8 mouse cellular contexts compared by ENCODE assay signal in the genomic region with DNA sequence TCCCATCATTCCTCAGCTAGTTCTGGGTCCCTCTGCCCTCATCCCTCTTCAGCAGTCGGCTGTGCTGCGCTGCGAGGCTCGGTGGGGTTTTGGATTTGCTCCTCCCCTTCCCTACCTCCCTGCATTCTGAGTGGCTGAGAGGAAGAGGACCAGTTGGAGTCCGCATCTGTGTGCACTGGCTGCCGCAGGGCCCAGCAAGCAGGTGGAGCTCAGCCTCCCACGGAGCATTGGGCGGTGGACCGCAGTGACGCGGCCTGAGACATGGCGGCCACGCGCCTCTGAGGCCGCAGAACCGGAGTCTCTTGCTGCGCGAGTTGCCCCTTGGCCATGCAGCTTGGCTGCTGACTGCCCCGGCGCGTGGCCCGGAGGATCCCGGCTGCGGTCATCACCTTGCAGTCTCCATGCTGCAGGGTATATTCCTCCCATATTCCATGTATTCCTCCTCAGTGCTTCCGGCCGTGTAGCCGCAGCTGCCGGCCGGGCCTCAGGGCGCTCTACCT. TPM values are rescaled to one million over a fixed set of nuclear protein-coding genes. Genes with fewer than 3 reads are reported as not detected.
A peak's percentile ranks its signal among the peaks of the same experiment; 100 is the strongest.
DNase-seq lines count a peak whose midpoint lies in the region; ATAC-seq and TF ChIP-seq lines count a peak whose summit lies in the region.

A gene (plus strand): TSS at position 54 of the 500 bp plus-strand sequence.

- ATAC-seq in forebrain, embryonic 14.5 days = peak; percentile 99
- ATAC-seq in liver, postnatal 0 days = peak; percentile 89
- peak; percentile 100 for ATAC-seq in neural tube, embryonic 14.5 days (ENCODE audit: low read depth)

- no peaks in the 10 kb centered on the region for H3K9me3 ChIP-seq in forebrain, embryonic 14.5 days (replicated peaks; ENCODE audit: control insufficient read depth, low read length)
- H3K9me3 ChIP-seq in liver, postnatal 0 days (ENCODE audit: low read length) = no peaks in the 10 kb centered on the region
- no peaks in the 10 kb centered on the region for H3K9me3 ChIP-seq in neural tube, embryonic 14.5 days (ENCODE audit: control insufficient read depth, low read length)

- H3K27ac ChIP-seq in forebrain, embryonic 14.5 days (ENCODE audit: low read depth, low read length) = peak within 1 kb of the TSS; percentile 92
- no peak within 1 kb of the TSS for H3K27ac ChIP-seq in liver, postnatal 0 days (ENCODE audit: low read depth)
- H3K27ac ChIP-seq in neural tube, embryonic 14.5 days (ENCODE audit: low read depth, low read length) = peak within 1 kb of the TSS; percentile 95

- under 1% methylated on average over 30 of the region's 30 CpGs for WGBS in forebrain, embryonic 14.5 days
- WGBS in liver, postnatal 0 days (ENCODE audit: insufficient replicate concordance) = 1% methylated on average over 30 of the region's 30 CpGs
- under 1% methylated on average over 30 of the region's 30 CpGs for WGBS in neural tube, embryonic 14.5 days

- no peak for TF ChIP-seq EP300 in liver, postnatal 0 days (IDR thresholded peaks at IDR 0.05; ENCODE audit: low read depth)

- peak within 1 kb of the TSS; percentile 77 for H3K4me3 ChIP-seq in forebrain, embryonic 14.5 days (ENCODE audit: low read depth, low read length)
- peak within 1 kb of the TSS; percentile 49 for H3K4me3 ChIP-seq in liver, postnatal 0 days (ENCODE audit: low read depth, low read length)
- H3K4me3 ChIP-seq in neural tube, embryonic 14.5 days (ENCODE audit: low read depth, low read length) = peak within 1 kb of the TSS; percentile 81

- TF ChIP-seq CTCF in liver, postnatal 0 days (IDR thresholded peaks at IDR 0.05; ENCODE audit: low read depth) = no peak

- H3K9ac ChIP-seq in forebrain, embryonic 14.5 days (ENCODE audit: low read length) = peak within 1 kb of the TSS; percentile 86
- peak within 1 kb of the TSS; percentile 56 for H3K9ac ChIP-seq in liver, postnatal 0 days (replicated peaks)
- H3K9ac ChIP-seq in neural tube, embryonic 14.5 days (replicated peaks; ENCODE audit: low read depth, low read length) = peak within 1 kb of the TSS; percentile 87

- no peaks in the 10 kb centered on the region for H3K27me3 ChIP-seq in forebrain, embryonic 14.5 days (replicated peaks; ENCODE audit: control insufficient read depth, insufficient read depth, low read length)
- H3K27me3 ChIP-seq in liver, postnatal 0 days (ENCODE audit: insufficient read depth, low read length) = peaks cover 4% of the 10 kb centered on the region; the same call in 1 of the 2 replicates
- H3K27me3 ChIP-seq in neural tube, embryonic 14.5 days (ENCODE audit: control insufficient read depth, insufficient read depth, low read length) = no peaks in the 10 kb centered on the region

- intact Hi-C loops in heart, postnatal 14 days (cut with DNase I) = no loop called here

- peak; percentile 95 for DNase-seq in ES-CJ7 (ENCODE audit: low read depth, low spot score)
- DNase-seq in cerebellum, adult 11 months = peak; percentile 87
- DNase-seq in forebrain, embryonic 14.5 days (ENCODE audit: low spot score) = peak; percentile 95
- peak; percentile 59 to 64 for DNase-seq in heart, postnatal 14 days
- DNase-seq in layer of hippocampus, adult 11-12 months (ENCODE audit: low spot score) = peak; percentile 87
- peak; percentile 59 for DNase-seq in liver, postnatal 0 days
- DNase-seq in testis, postnatal 10 days (ENCODE audit: low spot score) = peak; percentile 70

- H3K4me1 ChIP-seq in forebrain, embryonic 14.5 days (ENCODE audit: control insufficient read depth, insufficient read depth, low read length) = no peaks in the 10 kb centered on the region; the same call in 1 of the 2 replicates
- H3K4me1 ChIP-seq in liver, postnatal 0 days (ENCODE audit: insufficient read depth) = no peaks in the 10 kb centered on the region
- H3K4me1 ChIP-seq in neural tube, embryonic 14.5 days (ENCODE audit: control insufficient read depth, insufficient read depth, low read length) = peaks cover 3% of the 10 kb centered on the region; the same call in 1 of the 2 replicates

- peak within 1 kb of the TSS; percentile 59 for H3K4me2 ChIP-seq in forebrain, embryonic 14.5 days (ENCODE audit: low read length)
- H3K4me2 ChIP-seq in liver, postnatal 0 days (ENCODE audit: low read depth, low read length) = peak within 1 kb of the TSS; percentile 79
- peak within 1 kb of the TSS; percentile 75 for H3K4me2 ChIP-seq in neural tube, embryonic 14.5 days (ENCODE audit: low read depth, low read length)

- no peaks in the 10 kb centered on the region for H3K36me3 ChIP-seq in forebrain, embryonic 14.5 days (ENCODE audit: control insufficient read depth, insufficient read depth, low read length)
- H3K36me3 ChIP-seq in liver, postnatal 0 days (replicated peaks; ENCODE audit: insufficient read depth, low read length) = no peaks in the 10 kb centered on the region
- H3K36me3 ChIP-seq in neural tube, embryonic 14.5 days (ENCODE audit: control insufficient read depth, insufficient read depth, low read length) = no peaks in the 10 kb centered on the region

RNA-seq across cellular contexts. Expression of the gene that starts here (rescaled TPM):
- 17.9 and 24.3 TPM in 2 replicates for polyA plus RNA-seq in forebrain, embryonic 14.5 days (2014; fragmentation: Nextera tagmentation; extraction: Ambion mirVana)
- total RNA-seq in heart, postnatal 14 days (2021) = 1 to 10 TPM; 3.5 to 3.6 TPM
- 0.45 and 0.78 TPM in 2 replicates for polyA plus RNA-seq in liver, postnatal 0 days (2015; fragmentation: Nextera tagmentation; extraction: Ambion mirVana)
- polyA plus RNA-seq in neural tube, embryonic 14.5 days (2014; fragmentation: Nextera tagmentation; extraction: Ambion mirVana) = 57.3 and 63.7 TPM in 2 replicates

Comparison
In these comparisons a context has a peak if more than half of its experiments do, and no peak if none do; other contexts are left out.
1. RNA of the gene that starts here (polyA plus RNA-seq): 57.3 to 63.7 TPM in neural tube, embryonic 14.5 days and 17.9 to 24.3 TPM in forebrain, embryonic 14.5 days; 0.45 to 0.78 TPM in liver, postnatal 0 days; every median in the first group is over 10 times any median in the second.
2. Peak in DNase-seq, ATAC-seq, H3K4me3 ChIP-seq, H3K9ac ChIP-seq and H3K4me2 ChIP-seq in liver, postnatal 0 days; RNA of the gene not detected or under 1 TPM.
3. Peak in every context shown above with its lines, with median percentiles within 50 percentile points of each other: DNase-seq, ATAC-seq, H3K4me2 ChIP-seq, H3K4me3 ChIP-seq and H3K9ac ChIP-seq.